Mouse (Mus musculus) thymus, adult 2 months (tissue): ENCODE measurements around the gene Pdlim4.

Experiments
- CTCF ChIP-seq: fragments of 200-500 bp; IDR thresholded peaks from 2 replicates; pipeline ENCODE4 v1.5.1; 2012; ENCODE audit warnings: mild to moderate bottlenecking, control low read depth, low read length, moderate library complexity, borderline replicate concordance; ENCODE audit not compliant: control insufficient read depth, poor library complexity, insufficient read depth; ENCODE audit errors: extremely low read depth
- POLR2A ChIP-seq: fragments of 200-500 bp; IDR thresholded peaks from 2 replicates; pipeline ENCODE4 v1.6.1; 2012; ENCODE audit warnings: mild to moderate bottlenecking, low read length, control low read depth, moderate library complexity; ENCODE audit not compliant: control insufficient read depth, poor library complexity, insufficient read depth; ENCODE audit errors: extremely low read depth

GRCm38 (mm10) chr11:54102706-54103449 lies 34.1 kb upstream of the Pdlim4 start:
- TF ChIP-seq CTCF: no peak
- TF ChIP-seq POLR2A: no peak
